Mouse (Mus musculus) erythroblast, embryonic 14.5 days (primary cell): ENCODE results near the gene Sh3bp1.

ENCODE experiments used
- GATA1 ChIP-seq: IDR thresholded peaks from 2 replicates; pipeline ENCODE4 v1.6.1; 2012; ENCODE audit warnings: low read length, inconsistent platforms, mixed read lengths
- TAL1 ChIP-seq: IDR thresholded peaks from 3 replicates; pipeline ENCODE4 v1.6.1; 2012; ENCODE audit warnings: low read length, inconsistent platforms, mixed read lengths

GRCm38 (mm10) chr15:78895741-78896140, 3.8 kb upstream of the Sh3bp1 start:
- TF ChIP-seq TAL1: no peak
- no peak for TF ChIP-seq GATA1
